Mouse (Mus musculus) kidney, adult 10 weeks (tissue): ENCODE results near the gene Treml2. TPM values are rescaled to one million over a fixed set of nuclear protein-coding genes. Genes with fewer than 3 reads are reported as not detected.

Experiments used
- polyA plus RNA-seq: library from polyadenylated mRNA; stranded (reverse); fragments of 350-450 nt; fragmentation: Illumina TruSeq; extraction: RNeasy Lipid Tissue Mini Kit (QIAGEN cat#74804); gene quantifications from one replicate; pipeline ENCODE4 v1.2.3, GENCODE M21; 2014; ENCODE audit warnings: low read depth, low replicate concordance

Treml2 gene
- not detected for polyA plus RNA-seq

GRCm38 (mm10) chr17:48299203-48299602 is at the start of gene Treml2:
Treml2 (plus strand) TSS chr17:48299498.

DNA sequence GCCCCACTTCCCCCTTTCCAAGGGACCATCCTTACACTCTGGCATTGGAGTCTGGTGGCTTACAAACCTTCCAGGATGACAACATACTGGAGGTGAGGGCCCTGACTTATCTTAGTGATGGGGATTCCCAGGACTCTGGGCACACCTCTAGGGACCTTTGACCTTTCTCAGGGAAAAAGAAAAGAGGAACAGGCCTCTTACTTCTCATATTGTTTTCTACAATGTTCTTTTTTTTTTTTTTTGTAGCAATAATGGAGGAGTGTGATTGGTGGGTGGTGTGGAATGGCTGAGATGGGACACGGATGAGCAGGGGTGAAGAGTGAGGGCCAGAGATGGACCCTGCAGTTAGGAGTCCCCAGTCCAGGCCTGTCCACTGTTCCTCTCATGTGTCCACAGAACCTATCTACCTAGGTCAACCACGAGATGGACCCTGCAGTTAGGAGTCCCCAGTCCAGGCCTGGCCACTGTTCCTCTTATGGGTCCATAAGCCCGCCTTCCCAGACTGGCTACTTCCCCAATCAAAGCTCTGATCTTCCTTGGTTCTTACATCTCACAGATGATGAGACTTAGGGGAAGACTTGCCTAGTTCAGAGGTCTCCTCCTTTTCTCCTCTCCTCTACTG is 35.4 kb upstream of the Treml2 start, which contains the start of gene Treml4:
Gene Treml4 (plus strand): TSS at position 555 of the 622 bp plus-strand sequence.

GRCm38 (mm10) chr17:48315905-48316579 is 16.7 kb downstream of the Treml2 start, which contains the start of gene B430306N03Rik:
B430306N03Rik (plus strand) TSS chr17:48316141.

DNA sequence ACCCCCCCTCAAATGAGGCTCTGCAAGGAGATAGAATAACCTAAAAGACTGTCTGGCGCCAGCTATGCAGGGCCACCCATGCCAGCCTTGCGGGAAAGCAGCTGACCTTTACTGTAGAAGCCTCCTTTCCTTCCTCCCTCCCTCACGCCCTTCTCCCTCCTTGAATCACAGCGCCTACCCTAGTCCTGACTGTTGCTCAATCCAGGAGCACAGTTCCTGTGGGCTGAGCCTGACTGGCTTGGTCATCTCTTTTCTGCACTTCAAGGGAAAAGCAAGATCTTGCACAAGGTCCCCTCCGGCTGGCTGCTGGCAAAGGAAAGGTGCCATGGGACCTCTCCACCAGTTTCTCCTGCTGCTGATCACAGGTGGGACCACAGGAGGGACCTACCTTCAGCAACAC is 46.9 kb downstream of the Treml2 start, which contains the start of gene Trem2:
Gene Trem2 (plus strand): TSS at position 171 of the 400 bp plus-strand sequence.

GRCm38 (mm10) chr17:48359616-48360015 is 60.3 kb downstream of the Treml2 start, which contains the start of gene Treml1:
Treml1 (plus strand) TSS chr17:48359916.

Other genes starting within 250 kb of the Treml2 start
- gene 1700067P10Rik, start 210.2 kb upstream of the Treml2 start, polyA plus RNA-seq: not detected
- gene 9830107B12Rik, start 153.2 kb upstream of the Treml2 start, polyA plus RNA-seq: not detected
- gene A530064D06Rik, start 132.2 kb upstream of the Treml2 start, polyA plus RNA-seq: not detected
- gene Trem1, start 66.7 kb upstream of the Treml2 start, polyA plus RNA-seq: not detected
- not detected for gene Trem3, start 51.7 kb upstream of the Treml2 start, polyA plus RNA-seq
- gene Treml4, start 35.2 kb upstream of the Treml2 start, polyA plus RNA-seq: not detected
- gene B430306N03Rik, start 16.6 kb downstream of the Treml2 start, polyA plus RNA-seq: not detected
- gene Trem2, start 46.9 kb downstream of the Treml2 start, polyA plus RNA-seq: not detected
- gene Treml1, start 60.4 kb downstream of the Treml2 start, polyA plus RNA-seq: not detected
- 16.1 TPM for gene Nfya, start 110.4 kb downstream of the Treml2 start, polyA plus RNA-seq
- gene Oard1, start 110.5 kb downstream of the Treml2 start, polyA plus RNA-seq: 86.4 TPM
- gene Apobec2, start 133.4 kb downstream of the Treml2 start, polyA plus RNA-seq: 5.0 TPM
- not detected for gene Tspo2, start 152.0 kb downstream of the Treml2 start, polyA plus RNA-seq
- gene Unc5cl, start 155.4 kb downstream of the Treml2 start, polyA plus RNA-seq: not detected